Mouse (Mus musculus) forelimb bud, embryonic 11.5 days (tissue): ENCODE data around the gene Vps26a.
A peak's percentile ranks its signal among the peaks of the same experiment; 100 is the strongest.

Experiments used
- DNase-seq: peaks from one replicate; pipeline ENCODE4 v3.0.0-alpha.2; 2012; ENCODE audit warnings: low read depth, low spot score

Gene Vps26a

GRCm38 (mm10) chr10:62486618-62487415, at the start of gene Vps26a:
Gene Vps26a (minus strand): TSS chr10:62486805.
- DNase-seq = peak; percentile 100

- DNase-seq = no peak
Observed at GRCm38 (mm10) chr10:62534509-62534908, 47.9 kb upstream of the Vps26a start.

- DNase-seq = no peak
Observed at GRCm38 (mm10) chr10:62532832-62533231, 46.2 kb upstream of the Vps26a start.

- no peak for DNase-seq
Observed at GRCm38 (mm10) chr10:62530183-62530582, 43.6 kb upstream of the Vps26a start.

- DNase-seq = no peak
Observed at GRCm38 (mm10) chr10:62527351-62527750, 40.7 kb upstream of the Vps26a start, which contains the start of gene Srgn. Gene Srgn (minus strand): TSS chr10:62527451.

- DNase-seq = no peak
Observed at GRCm38 (mm10) chr10:62522346-62522950, 35.8 kb upstream of the Vps26a start.

- no peak for DNase-seq
Observed at GRCm38 (mm10) chr10:62521763-62522162, 35.2 kb upstream of the Vps26a start.

- DNase-seq = no peak
Observed at GRCm38 (mm10) chr10:62520911-62521310, 34.3 kb upstream of the Vps26a start.

- DNase-seq = no peak
Observed at GRCm38 (mm10) chr10:62517511-62517910, 30.9 kb upstream of the Vps26a start.

GRCm38 (mm10) chr10:62512855-62513254, 26.2 kb upstream of the Vps26a start:
- no peak for DNase-seq

- DNase-seq = no peak
Observed at GRCm38 (mm10) chr10:62511528-62511927, 24.9 kb upstream of the Vps26a start.

GRCm38 (mm10) chr10:62509032-62509656, 22.5 kb upstream of the Vps26a start:
- DNase-seq = no peak

- DNase-seq = no peak
Observed at GRCm38 (mm10) chr10:62508459-62508858, 21.9 kb upstream of the Vps26a start.

GRCm38 (mm10) chr10:62507591-62508308, 21.1 kb upstream of the Vps26a start:
- DNase-seq = no peak

GRCm38 (mm10) chr10:62507071-62507470, 20.5 kb upstream of the Vps26a start:
- DNase-seq = no peak

- DNase-seq = no peak
Observed at GRCm38 (mm10) chr10:62506019-62506556, 19.5 kb upstream of the Vps26a start.

- no peak for DNase-seq
Observed at GRCm38 (mm10) chr10:62505224-62505983, 18.8 kb upstream of the Vps26a start.

- DNase-seq = no peak
Observed at GRCm38 (mm10) chr10:62503836-62504628, 17.4 kb upstream of the Vps26a start.

- no peak for DNase-seq
Observed at GRCm38 (mm10) chr10:62503353-62503752, 16.7 kb upstream of the Vps26a start.

GRCm38 (mm10) chr10:62501951-62502350, 15.3 kb upstream of the Vps26a start:
- DNase-seq = no peak
